Mouse (Mus musculus): ENCODE measurements around the gene Dpp6. TPM values are rescaled to one million over a fixed set of nuclear protein-coding genes. Genes with fewer than 3 reads are reported as not detected.

Dpp6 gene
- polyA plus RNA-seq, 1 experiment from 2014 or later = 1.0 TPM

DNA sequence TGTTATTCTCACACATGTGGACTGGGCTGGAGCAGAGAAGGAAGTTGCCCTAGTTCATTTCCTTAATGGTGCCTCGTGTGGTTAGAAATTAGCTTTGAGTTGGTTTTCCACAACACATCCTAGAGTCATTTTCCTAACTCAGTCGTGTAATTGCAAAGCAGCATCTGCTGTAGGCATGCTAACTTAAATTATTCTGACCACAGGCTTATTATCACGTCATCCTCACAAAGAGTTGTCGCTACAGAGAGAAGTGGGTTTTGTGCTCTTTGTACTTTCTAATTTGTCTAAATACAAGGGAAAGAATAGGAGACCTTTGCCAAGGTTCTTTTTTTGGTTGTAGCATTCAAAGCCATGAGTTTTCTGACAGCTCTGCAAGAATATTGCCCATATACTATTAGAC, 469.9 kb downstream of the Dpp6 start:
- DNase-seq (ENCODE audit: low spot score) (no peak), ATAC-seq (ENCODE audit: low FRiP score, low TSS enrichment) (no peak)
- no peak for TF ChIP-seq CTCF (IDR thresholded peaks at IDR 0.05; ENCODE audit: low read depth)
- no peak for TF ChIP-seq EP300 (optimal IDR thresholded peaks at IDR 0.05)
- H3K9ac ChIP-seq (ENCODE audit: low read length) = no peak overlapping the region
- H3K4me3 ChIP-seq (ENCODE audit: low read depth, low read length) = no peak overlapping the region
- no peak overlapping the region for H3K27ac ChIP-seq (replicated peaks)
- H3K4me1 ChIP-seq (replicated peaks; ENCODE audit: control insufficient read depth, insufficient read depth) = no peaks in the 10 kb centered on the region
- H3K9me3 ChIP-seq (ENCODE audit: control insufficient read depth, low read length) = no peaks in the 10 kb centered on the region
- no peak overlapping the region for H3K4me2 ChIP-seq (replicated peaks; ENCODE audit: low read depth)
- 63% methylated on average over 4 of the region's 4 CpGs for WGBS
- H3K36me3 ChIP-seq (ENCODE audit: control insufficient read depth, insufficient read depth, low read length) = no peaks in the 10 kb centered on the region
- no peaks in the 10 kb centered on the region for H3K27me3 ChIP-seq (ENCODE audit: control insufficient read depth, insufficient read depth, low read length)

DNA sequence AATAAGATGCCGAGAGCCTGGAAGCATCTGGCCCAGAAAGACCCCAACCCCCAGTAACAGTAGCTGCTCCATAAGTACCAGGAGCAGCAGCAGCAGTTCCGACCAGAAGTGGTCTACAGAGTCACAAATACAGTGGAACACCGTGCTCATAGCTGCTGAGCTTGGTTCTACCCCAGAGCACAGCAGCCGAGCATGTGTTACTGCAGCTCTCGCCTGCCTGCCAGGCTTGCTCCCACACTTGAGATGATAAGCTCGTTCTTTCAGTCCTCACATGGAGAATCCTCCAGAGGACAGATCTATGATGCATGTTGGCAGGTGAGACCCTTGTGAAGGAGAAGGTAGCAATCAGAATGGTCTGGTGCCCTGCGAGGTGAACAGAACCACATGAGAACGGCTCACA, 474.4 kb downstream of the Dpp6 start:
- Histone ChIP-seq H3K27me3 (ENCODE audit: control insufficient read depth, insufficient read depth, low read length) (no peaks in the 10 kb centered on the region), H3K36me3 (ENCODE audit: control insufficient read depth, insufficient read depth, low read length) (no peaks in the 10 kb centered on the region), H3K4me3 (ENCODE audit: low read depth, low read length) (no peak overlapping the region), H3K9me3 (ENCODE audit: control insufficient read depth, low read length) (no peaks in the 10 kb centered on the region), H3K27ac (replicated peaks) (no peak overlapping the region), H3K9ac (ENCODE audit: low read length) (no peak overlapping the region), H3K4me2 (replicated peaks; ENCODE audit: low read depth) (no peak overlapping the region), H3K4me1 (replicated peaks; ENCODE audit: control insufficient read depth, insufficient read depth) (no peaks in the 10 kb centered on the region)
- ATAC-seq (ENCODE audit: low FRiP score, low TSS enrichment) (no peak), DNase-seq (ENCODE audit: low spot score) (no peak)
- WGBS = 82% methylated on average over 8 of the region's 8 CpGs
- no peak for TF ChIP-seq EP300 (optimal IDR thresholded peaks at IDR 0.05)
- TF ChIP-seq CTCF (IDR thresholded peaks at IDR 0.05; ENCODE audit: low read depth) = no peak

DNA sequence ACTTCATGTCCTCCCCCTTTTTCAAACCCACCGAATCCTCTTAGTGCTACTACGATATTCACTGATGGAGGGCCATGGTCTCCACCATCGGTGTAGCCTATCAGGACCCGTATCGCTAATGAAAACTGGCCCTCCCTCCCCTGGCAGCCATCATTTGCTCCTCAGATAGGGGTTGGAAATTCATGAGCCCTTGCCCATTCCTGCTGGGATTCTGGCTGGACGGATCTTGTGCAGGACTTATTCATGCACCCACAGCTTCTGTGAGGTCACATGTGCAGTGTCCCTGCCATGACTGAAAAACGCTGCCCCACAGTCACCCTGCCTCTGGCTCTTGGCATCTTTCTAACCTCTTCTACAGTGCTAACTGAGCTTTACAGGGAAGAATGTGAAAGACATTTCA, 475.2 kb downstream of the Dpp6 start:
- Histone ChIP-seq H3K27ac (replicated peaks) (no peak overlapping the region), H3K9ac (ENCODE audit: low read length) (no peak overlapping the region), H3K27me3 (ENCODE audit: control insufficient read depth, insufficient read depth, low read length) (no peaks in the 10 kb centered on the region), H3K36me3 (ENCODE audit: control insufficient read depth, insufficient read depth, low read length) (no peaks in the 10 kb centered on the region), H3K4me2 (replicated peaks; ENCODE audit: low read depth) (no peak overlapping the region), H3K4me1 (replicated peaks; ENCODE audit: control insufficient read depth, insufficient read depth) (no peaks in the 10 kb centered on the region), H3K4me3 (ENCODE audit: low read depth, low read length) (no peak overlapping the region), H3K9me3 (ENCODE audit: control insufficient read depth, low read length) (no peaks in the 10 kb centered on the region)
- ATAC-seq (ENCODE audit: low FRiP score, low TSS enrichment) (no peak), DNase-seq (ENCODE audit: low spot score) (no peak)
- TF ChIP-seq CTCF (IDR thresholded peaks at IDR 0.05; ENCODE audit: low read depth) (no peak), EP300 (optimal IDR thresholded peaks at IDR 0.05) (no peak)
- 91% methylated on average over 7 of the region's 7 CpGs for WGBS

DNA sequence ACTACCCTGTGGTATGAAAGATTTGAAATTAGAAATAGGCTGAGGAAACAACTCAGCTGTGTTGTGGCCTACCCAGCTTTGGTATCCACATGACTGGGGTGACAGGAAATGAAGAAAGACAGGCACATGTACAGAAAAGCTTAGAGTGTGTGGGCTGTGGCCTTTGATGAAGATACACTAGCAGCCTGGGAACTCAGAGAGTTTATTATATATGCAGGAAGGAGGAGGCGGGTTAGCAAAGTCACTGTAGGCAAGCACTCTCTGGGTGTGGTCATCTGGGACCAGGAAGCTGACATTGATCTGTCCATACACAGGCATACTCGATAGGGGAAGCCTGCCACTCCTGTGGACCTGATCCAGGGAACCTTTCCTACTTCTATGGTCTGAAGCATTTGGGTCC, 487.1 kb downstream of the Dpp6 start:
- Histone ChIP-seq H3K4me3 (ENCODE audit: low read depth, low read length) (no peak overlapping the region), H3K4me1 (replicated peaks; ENCODE audit: control insufficient read depth, insufficient read depth) (no peaks in the 10 kb centered on the region), H3K9me3 (ENCODE audit: control insufficient read depth, low read length) (no peaks in the 10 kb centered on the region), H3K4me2 (replicated peaks; ENCODE audit: low read depth) (no peak overlapping the region), H3K27me3 (ENCODE audit: control insufficient read depth, insufficient read depth, low read length) (no peaks in the 10 kb centered on the region), H3K9ac (ENCODE audit: low read length) (no peak overlapping the region), H3K36me3 (ENCODE audit: control insufficient read depth, insufficient read depth, low read length) (no peaks in the 10 kb centered on the region), H3K27ac (replicated peaks) (no peak overlapping the region)
- 67% methylated on average over 2 of the region's 2 CpGs for WGBS
- no peak for DNase-seq (ENCODE audit: low spot score)
- ATAC-seq (ENCODE audit: low FRiP score, low TSS enrichment) = no peak
- TF ChIP-seq EP300 (optimal IDR thresholded peaks at IDR 0.05) (no peak), CTCF (IDR thresholded peaks at IDR 0.05; ENCODE audit: low read depth) (no peak)

DNA sequence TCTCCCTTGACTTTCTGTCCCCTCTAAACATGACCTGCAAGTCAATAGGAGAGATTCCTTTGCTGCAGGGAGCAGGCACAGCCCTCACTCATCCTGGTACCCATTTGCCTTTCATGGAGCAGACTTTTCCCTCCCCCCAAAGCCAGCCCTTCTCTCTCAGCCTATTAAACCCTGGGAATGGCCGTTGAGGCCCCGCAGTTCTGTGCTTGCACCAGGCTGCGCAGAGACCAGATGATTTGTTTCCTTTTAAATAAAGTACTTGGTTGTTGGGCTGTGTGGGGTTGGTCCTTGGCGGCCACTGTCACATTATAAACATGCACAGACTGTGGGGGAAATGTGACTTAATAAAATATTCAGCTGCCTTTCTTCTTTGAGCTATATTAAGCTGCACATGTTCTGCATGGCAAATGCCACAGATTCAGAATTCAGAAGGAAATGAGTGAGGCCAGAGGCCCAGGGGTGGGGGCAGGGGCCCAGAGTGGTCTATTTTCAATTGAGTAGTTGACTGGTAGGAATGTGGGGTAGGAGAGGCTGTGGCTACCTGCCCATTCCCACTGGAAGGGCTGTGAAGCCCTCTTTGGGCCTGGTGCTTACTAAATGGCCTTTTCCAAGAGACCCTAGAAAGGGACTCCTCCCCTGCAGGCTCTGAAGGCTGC, 489.6 kb downstream of the Dpp6 start:
- H3K9me3 ChIP-seq (ENCODE audit: control insufficient read depth, low read length) = no peaks in the 10 kb centered on the region
- no peak overlapping the region for H3K4me2 ChIP-seq (replicated peaks; ENCODE audit: low read depth)
- TF ChIP-seq EP300 (optimal IDR thresholded peaks at IDR 0.05) (no peak), CTCF (IDR thresholded peaks at IDR 0.05; ENCODE audit: low read depth) (no peak)
- ATAC-seq (ENCODE audit: low FRiP score, low TSS enrichment) = no peak
- no peaks in the 10 kb centered on the region for H3K4me1 ChIP-seq (replicated peaks; ENCODE audit: control insufficient read depth, insufficient read depth)
- no peaks in the 10 kb centered on the region for H3K27me3 ChIP-seq (ENCODE audit: control insufficient read depth, insufficient read depth, low read length)
- H3K4me3 ChIP-seq (ENCODE audit: low read depth, low read length) = no peak overlapping the region
- 54% methylated on average over 4 of the region's 4 CpGs for WGBS
- no peak overlapping the region for H3K27ac ChIP-seq (replicated peaks)
- DNase-seq (ENCODE audit: low spot score) = no peak
- H3K9ac ChIP-seq (ENCODE audit: low read length) = no peak overlapping the region
- no peaks in the 10 kb centered on the region for H3K36me3 ChIP-seq (ENCODE audit: control insufficient read depth, insufficient read depth, low read length)

DNA sequence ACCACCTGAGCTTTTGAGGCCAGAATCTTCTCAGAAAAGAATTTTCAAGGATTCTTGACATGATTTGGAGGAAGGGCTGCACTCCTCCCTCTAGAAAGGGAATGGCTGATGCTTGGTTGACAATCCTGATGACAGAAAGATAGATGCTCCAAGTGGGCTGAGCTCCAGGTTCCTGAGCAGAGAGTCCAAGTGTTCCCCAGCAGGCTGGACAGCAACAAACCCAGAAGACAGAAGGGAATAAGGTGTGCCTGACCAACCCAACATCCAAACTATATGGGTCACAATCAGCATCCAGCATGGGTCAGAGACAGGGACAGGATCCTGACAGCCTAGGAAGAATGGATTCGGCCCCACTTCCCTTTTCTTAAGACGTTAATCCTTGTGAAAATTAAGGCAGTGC, 493.2 kb downstream of the Dpp6 start:
- no peak for ATAC-seq (ENCODE audit: low FRiP score, low TSS enrichment)
- Histone ChIP-seq H3K36me3 (ENCODE audit: control insufficient read depth, insufficient read depth, low read length) (no peaks in the 10 kb centered on the region), H3K27me3 (ENCODE audit: control insufficient read depth, insufficient read depth, low read length) (no peaks in the 10 kb centered on the region), H3K9me3 (ENCODE audit: control insufficient read depth, low read length) (no peaks in the 10 kb centered on the region), H3K27ac (replicated peaks) (no peak overlapping the region), H3K4me2 (replicated peaks; ENCODE audit: low read depth) (no peak overlapping the region), H3K4me3 (ENCODE audit: low read depth, low read length) (no peak overlapping the region), H3K4me1 (replicated peaks; ENCODE audit: control insufficient read depth, insufficient read depth) (no peaks in the 10 kb centered on the region), H3K9ac (ENCODE audit: low read length) (no peak overlapping the region)
- TF ChIP-seq EP300 (optimal IDR thresholded peaks at IDR 0.05) = no peak
- no peak for TF ChIP-seq CTCF (IDR thresholded peaks at IDR 0.05; ENCODE audit: low read depth)
- DNase-seq (ENCODE audit: low spot score) = no peak
- WGBS = 55% methylated on average over 2 of the region's 2 CpGs
